Mouse (Mus musculus): ENCODE measurements around the gene Zbtb8a. TPM values are rescaled to one million over a fixed set of nuclear protein-coding genes. Genes with fewer than 3 reads are reported as not detected.

Gene Zbtb8a
- polyA plus RNA-seq, 1 experiment from 2014 or later, result 14.6 TPM

GRCm38 (mm10) chr4:129382488-129382887 is 4.6 kb upstream of the Zbtb8a start:
- no peak for ATAC-seq (ENCODE audit: low FRiP score)
- no peak overlapping the region for H3K4me3 ChIP-seq (replicated peaks; ENCODE audit: low read length)
- 86% methylated on average over 2 of the region's 2 CpGs for WGBS
- no peaks in the 10 kb centered on the region for H3K9me3 ChIP-seq (ENCODE audit: control insufficient read depth, low read length)
- H3K36me3 ChIP-seq (replicated peaks; ENCODE audit: control insufficient read depth, insufficient read depth), result no peaks in the 10 kb centered on the region
- H3K27ac ChIP-seq, result no peak overlapping the region
- H3K4me1 ChIP-seq (replicated peaks; ENCODE audit: control insufficient read depth, insufficient read depth, low read length), result no peaks in the 10 kb centered on the region
- no peak overlapping the region for H3K4me2 ChIP-seq (replicated peaks)
- no peak overlapping the region for H3K9ac ChIP-seq
- no peaks in the 10 kb centered on the region for H3K27me3 ChIP-seq (ENCODE audit: control insufficient read depth, insufficient read depth, low read length)
- DNase-seq (ENCODE audit: low spot score), result no peak

- Histone ChIP-seq H3K9ac (no peak overlapping the region), H3K27ac (no peak overlapping the region), H3K9me3 (ENCODE audit: control insufficient read depth, low read length) (no peaks in the 10 kb centered on the region), H3K4me2 (replicated peaks) (no peak overlapping the region), H3K36me3 (replicated peaks; ENCODE audit: control insufficient read depth, insufficient read depth) (no peaks in the 10 kb centered on the region), H3K4me1 (replicated peaks; ENCODE audit: control insufficient read depth, insufficient read depth, low read length) (no peaks in the 10 kb centered on the region), H3K27me3 (ENCODE audit: control insufficient read depth, insufficient read depth, low read length) (no peaks in the 10 kb centered on the region), H3K4me3 (replicated peaks; ENCODE audit: low read length) (no peak overlapping the region)
- DNase-seq (ENCODE audit: low spot score) (no peak), ATAC-seq (ENCODE audit: low FRiP score) (no peak)
- WGBS, result 92% methylated on average over 9 of the region's 9 CpGs
These were observed 4.1 kb upstream of the Zbtb8a start for GRCm38 (mm10) chr4:129382029-129382428.

- no peak for DNase-seq (ENCODE audit: low spot score)
- no peak overlapping the region for H3K4me3 ChIP-seq (replicated peaks; ENCODE audit: low read length)
- 83% methylated on average over 8 of the region's 8 CpGs for WGBS
- no peaks in the 10 kb centered on the region for H3K36me3 ChIP-seq (replicated peaks; ENCODE audit: control insufficient read depth, insufficient read depth)
- no peak for ATAC-seq (ENCODE audit: low FRiP score)
- no peak overlapping the region for H3K4me2 ChIP-seq (replicated peaks)
- peaks cover 6% of the 10 kb centered on the region for H3K4me1 ChIP-seq (replicated peaks; ENCODE audit: control insufficient read depth, insufficient read depth, low read length)
- no peak overlapping the region for H3K9ac ChIP-seq
- no peaks in the 10 kb centered on the region for H3K27me3 ChIP-seq (ENCODE audit: control insufficient read depth, insufficient read depth, low read length)
- H3K9me3 ChIP-seq (ENCODE audit: control insufficient read depth, low read length), result no peaks in the 10 kb centered on the region
- no peak overlapping the region for H3K27ac ChIP-seq
These were observed 3.2 kb upstream of the Zbtb8a start for GRCm38 (mm10) chr4:129381148-129381547.

GRCm38 (mm10) chr4:129379805-129380204 is 1.9 kb upstream of the Zbtb8a start:
- H3K27me3 ChIP-seq (ENCODE audit: control insufficient read depth, insufficient read depth, low read length), result no peaks in the 10 kb centered on the region
- H3K27ac ChIP-seq, result no peak overlapping the region
- no peaks in the 10 kb centered on the region for H3K9me3 ChIP-seq (ENCODE audit: control insufficient read depth, low read length)
- DNase-seq (ENCODE audit: low spot score), result no peak
- 89% methylated on average over 3 of the region's 3 CpGs for WGBS
- no peaks in the 10 kb centered on the region for H3K36me3 ChIP-seq (replicated peaks; ENCODE audit: control insufficient read depth, insufficient read depth)
- no peak overlapping the region for H3K4me2 ChIP-seq (replicated peaks)
- no peak overlapping the region for H3K9ac ChIP-seq
- no peak for ATAC-seq (ENCODE audit: low FRiP score)
- peaks cover 6% of the 10 kb centered on the region for H3K4me1 ChIP-seq (replicated peaks; ENCODE audit: control insufficient read depth, insufficient read depth, low read length)
- no peak overlapping the region for H3K4me3 ChIP-seq (replicated peaks; ENCODE audit: low read length)

- under 1% methylated on average over 47 of the region's 68 CpGs for WGBS
- Histone ChIP-seq H3K9ac (peak overlapping the region; percentile 90), H3K4me2 (replicated peaks) (peak overlapping the region; percentile 63), H3K4me3 (replicated peaks; ENCODE audit: low read length) (peak overlapping the region; percentile 86), H3K9me3 (ENCODE audit: control insufficient read depth, low read length) (no peaks in the 10 kb centered on the region), H3K4me1 (replicated peaks; ENCODE audit: control insufficient read depth, insufficient read depth, low read length) (peaks cover 6% of the 10 kb centered on the region), H3K36me3 (replicated peaks; ENCODE audit: control insufficient read depth, insufficient read depth) (no peaks in the 10 kb centered on the region), H3K27me3 (ENCODE audit: control insufficient read depth, insufficient read depth, low read length) (no peaks in the 10 kb centered on the region), H3K27ac (peak overlapping the region; percentile 91)
- peak; percentile 65 for DNase-seq (ENCODE audit: low spot score)
- peak; percentile 74 for ATAC-seq (ENCODE audit: low FRiP score)
These were observed 863 bp downstream of the Zbtb8a start for GRCm38 (mm10) chr4:129376961-129377545.

GRCm38 (mm10) chr4:129375821-129376220 is 2.1 kb downstream of the Zbtb8a start:
- Histone ChIP-seq H3K9me3 (ENCODE audit: control insufficient read depth, low read length) (no peaks in the 10 kb centered on the region), H3K27ac (no peak overlapping the region), H3K36me3 (replicated peaks; ENCODE audit: control insufficient read depth, insufficient read depth) (no peaks in the 10 kb centered on the region), H3K4me2 (replicated peaks) (no peak overlapping the region; the same call in 1 of the 2 replicates), H3K9ac (no peak overlapping the region), H3K4me1 (replicated peaks; ENCODE audit: control insufficient read depth, insufficient read depth, low read length) (peaks cover 6% of the 10 kb centered on the region), H3K27me3 (ENCODE audit: control insufficient read depth, insufficient read depth, low read length) (no peaks in the 10 kb centered on the region), H3K4me3 (replicated peaks; ENCODE audit: low read length) (no peak overlapping the region)
- 70% methylated on average over 5 of the region's 5 CpGs for WGBS
- no peak for ATAC-seq (ENCODE audit: low FRiP score)
- no peak for DNase-seq (ENCODE audit: low spot score)

- no peak overlapping the region for H3K27ac ChIP-seq
- 22% methylated on average over 6 of the region's 6 CpGs for WGBS
- H3K36me3 ChIP-seq (replicated peaks; ENCODE audit: control insufficient read depth, insufficient read depth), result no peaks in the 10 kb centered on the region
- H3K9ac ChIP-seq, result no peak overlapping the region
- no peaks in the 10 kb centered on the region for H3K27me3 ChIP-seq (ENCODE audit: control insufficient read depth, insufficient read depth, low read length)
- no peaks in the 10 kb centered on the region for H3K9me3 ChIP-seq (ENCODE audit: control insufficient read depth, low read length)
- no peak overlapping the region for H3K4me3 ChIP-seq (replicated peaks; ENCODE audit: low read length)
- H3K4me2 ChIP-seq (replicated peaks), result no peak overlapping the region
- ATAC-seq (ENCODE audit: low FRiP score) (no peak), DNase-seq (ENCODE audit: low spot score) (no peak)
- H3K4me1 ChIP-seq (replicated peaks; ENCODE audit: control insufficient read depth, insufficient read depth, low read length), result peaks cover 6% of the 10 kb centered on the region
These were observed 2.9 kb downstream of the Zbtb8a start for GRCm38 (mm10) chr4:129375000-129375399.

- Histone ChIP-seq H3K4me3 (replicated peaks; ENCODE audit: low read length) (no peak overlapping the region), H3K27ac (no peak overlapping the region), H3K4me2 (replicated peaks) (no peak overlapping the region), H3K9me3 (ENCODE audit: control insufficient read depth, low read length) (no peaks in the 10 kb centered on the region), H3K4me1 (replicated peaks; ENCODE audit: control insufficient read depth, insufficient read depth, low read length) (peaks cover 6% of the 10 kb centered on the region), H3K9ac (no peak overlapping the region), H3K27me3 (ENCODE audit: control insufficient read depth, insufficient read depth, low read length) (no peaks in the 10 kb centered on the region), H3K36me3 (replicated peaks; ENCODE audit: control insufficient read depth, insufficient read depth) (no peaks in the 10 kb centered on the region)
- WGBS, result 51% methylated on average over 11 of the region's 11 CpGs
- ATAC-seq (ENCODE audit: low FRiP score), result no peak
- no peak for DNase-seq (ENCODE audit: low spot score)
These were observed 3.6 kb downstream of the Zbtb8a start for GRCm38 (mm10) chr4:129374219-129374755.

- H3K9me3 ChIP-seq (ENCODE audit: control insufficient read depth, low read length), result no peaks in the 10 kb centered on the region
- DNase-seq (ENCODE audit: low spot score), result no peak
- H3K27me3 ChIP-seq (ENCODE audit: control insufficient read depth, insufficient read depth, low read length), result no peaks in the 10 kb centered on the region
- H3K4me2 ChIP-seq (replicated peaks), result no peak overlapping the region
- H3K4me3 ChIP-seq (replicated peaks; ENCODE audit: low read length), result no peak overlapping the region
- 42% methylated on average over 8 of the region's 8 CpGs for whole genome bisulfite sequencing
- ATAC-seq (ENCODE audit: low FRiP score), result no peak
- peaks cover 6% of the 10 kb centered on the region for H3K4me1 ChIP-seq (replicated peaks; ENCODE audit: control insufficient read depth, insufficient read depth, low read length)
- H3K9ac ChIP-seq, result no peak overlapping the region
- no peak overlapping the region for H3K27ac ChIP-seq
- H3K36me3 ChIP-seq (replicated peaks; ENCODE audit: control insufficient read depth, insufficient read depth), result peaks cover 8% of the 10 kb centered on the region
These were observed 4.5 kb downstream of the Zbtb8a start for GRCm38 (mm10) chr4:129373202-129373976.

Data from hindbrain, embryonic 14.5 days (tissue).